In the genomic region with DNA sequence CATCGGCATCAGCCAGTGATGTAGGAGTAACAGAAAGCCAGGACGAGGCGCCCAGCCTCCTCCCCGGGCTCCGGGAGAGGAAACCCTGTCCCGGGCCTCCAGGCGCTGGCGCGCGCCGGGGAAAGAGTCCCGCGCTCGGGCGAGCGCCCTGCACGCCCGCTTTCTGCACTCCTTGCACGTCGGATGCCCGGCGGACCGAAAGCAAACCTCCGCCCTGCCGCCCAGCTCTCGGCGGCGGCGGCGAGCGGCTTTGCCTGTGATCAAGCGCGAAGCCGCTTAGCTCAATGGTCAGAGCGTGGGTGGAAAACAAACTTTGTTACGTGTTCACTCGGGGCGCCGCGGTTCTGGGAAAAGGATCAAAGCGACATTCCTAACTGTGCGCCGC, we compare ENCODE assay signal across 8 mouse cellular contexts. TPM values are rescaled to one million over a fixed set of nuclear protein-coding genes. Genes with fewer than 3 reads are reported as not detected.
DNase-seq lines count a peak whose midpoint lies in the region; ATAC-seq and TF ChIP-seq lines count a peak whose summit lies in the region.

No protein-coding gene starts in this region.

- H3K36me3 ChIP-seq in intestine, postnatal 0 days (ENCODE audit: control insufficient read depth, insufficient read depth) = no peaks in the 10 kb centered on the region
- no peaks in the 10 kb centered on the region for H3K36me3 ChIP-seq in limb, embryonic 13.5 days
- H3K36me3 ChIP-seq in midbrain, embryonic 14.5 days (ENCODE audit: control insufficient read depth, insufficient read depth, low read length) = no peaks in the 10 kb centered on the region
- H3K36me3 ChIP-seq in spleen, adult 2 months (ENCODE audit: control insufficient read depth, insufficient read depth, low read length) = no peaks in the 10 kb centered on the region

- intact Hi-C loops in gastrocnemius, postnatal 36 days (cut with DNase I) = no loop called here

- H3K9me3 ChIP-seq in intestine, postnatal 0 days (ENCODE audit: control insufficient read depth) = no peaks in the 10 kb centered on the region
- no peaks in the 10 kb centered on the region for H3K9me3 ChIP-seq in limb, embryonic 13.5 days
- H3K9me3 ChIP-seq in midbrain, embryonic 14.5 days (ENCODE audit: control insufficient read depth, low read length) = no peaks in the 10 kb centered on the region

- peak; percentile 71 for ATAC-seq in intestine, postnatal 0 days
- peak; percentile 64 for ATAC-seq in limb, embryonic 13.5 days (ENCODE audit: low FRiP score, low read depth)
- peak; percentile 72 for ATAC-seq in midbrain, embryonic 14.5 days (ENCODE audit: low FRiP score, low TSS enrichment)

- no peak for TF ChIP-seq POLR2A in spleen, adult 2 months (IDR thresholded peaks at IDR 0.05; ENCODE audit: low read depth, low read length)

- peak overlapping the region; percentile 95 for H3K4me3 ChIP-seq in intestine, postnatal 0 days (ENCODE audit: low read depth, low read length)
- H3K4me3 ChIP-seq in limb, embryonic 13.5 days = peak overlapping the region; percentile 90
- peak overlapping the region; percentile 90 for H3K4me3 ChIP-seq in midbrain, embryonic 14.5 days (replicated peaks; ENCODE audit: low read depth, low read length)
- H3K4me3 ChIP-seq in spleen, adult 2 months (ENCODE audit: extremely low read depth, insufficient read depth, insufficient read length) = peak overlapping the region; percentile 91

- H3K9ac ChIP-seq in intestine, postnatal 0 days (ENCODE audit: low read depth, low read length) = peak overlapping the region; percentile 99
- peak overlapping the region; percentile 94 for H3K9ac ChIP-seq in limb, embryonic 13.5 days
- peak overlapping the region; percentile 95 for H3K9ac ChIP-seq in midbrain, embryonic 14.5 days (replicated peaks; ENCODE audit: low read length)

- no peaks in the 10 kb centered on the region; the same call in 1 of the 2 replicates for H3K27me3 ChIP-seq in intestine, postnatal 0 days (replicated peaks; ENCODE audit: control insufficient read depth, insufficient read depth, low read length)
- H3K27me3 ChIP-seq in limb, embryonic 13.5 days = peaks cover 26% of the 10 kb centered on the region
- H3K27me3 ChIP-seq in midbrain, embryonic 14.5 days (ENCODE audit: control insufficient read depth, insufficient read depth, low read length) = 0 out of 2 replicates have a peak, but pooled peaks cover 6% of the 10 kb centered on the region
- 0 out of 2 replicates have a peak, but pooled peaks cover 6% of the 10 kb centered on the region for H3K27me3 ChIP-seq in spleen, adult 2 months (ENCODE audit: control insufficient read depth, insufficient read depth, low read length)

- H3K4me2 ChIP-seq in intestine, postnatal 0 days (replicated peaks; ENCODE audit: low read depth) = peak overlapping the region; percentile 91
- H3K4me2 ChIP-seq in limb, embryonic 13.5 days (replicated peaks) = peak overlapping the region; percentile 94
- H3K4me2 ChIP-seq in midbrain, embryonic 14.5 days (ENCODE audit: low read length) = peak overlapping the region; percentile 93

- peak; percentile 56 for DNase-seq in layer of hippocampus, adult 11-12 months (ENCODE audit: low spot score)
- no peak for DNase-seq in layer of hippocampus, adult 9-10 months (ENCODE audit: low spot score)
- DNase-seq in embryo, embryonic 9.5 days (ENCODE audit: extremely low spot score) = peak; percentile 78
- DNase-seq in gastrocnemius, postnatal 36 days = peak; percentile 36 to 64
- DNase-seq in midbrain, embryonic 14.5 days = peak; percentile 83
- peak in 1 of 2 experiments; percentile 59 for DNase-seq in spleen, adult 2 months (ENCODE audit: low read depth in 1 of 2, low spot score in 2 of 2)

- TF ChIP-seq CTCF in intestine, postnatal 0 days (IDR thresholded peaks at IDR 0.05; ENCODE audit: low read depth) = no peak
- TF ChIP-seq CTCF in spleen, adult 2 months (IDR thresholded peaks at IDR 0.05; ENCODE audit: extremely low read depth, insufficient read depth, insufficient read length, insufficient replicate concordance) = no peak

- no peaks in the 10 kb centered on the region for H3K4me1 ChIP-seq in intestine, postnatal 0 days (replicated peaks; ENCODE audit: control insufficient read depth, insufficient read depth, low read length)
- peaks cover 23% of the 10 kb centered on the region for H3K4me1 ChIP-seq in limb, embryonic 13.5 days
- H3K4me1 ChIP-seq in midbrain, embryonic 14.5 days (ENCODE audit: control insufficient read depth, insufficient read depth, low read length) = peaks cover 12% of the 10 kb centered on the region
- peaks cover 3% of the 10 kb centered on the region for H3K4me1 ChIP-seq in spleen, adult 2 months (ENCODE audit: control insufficient read depth, insufficient read depth, insufficient read length)

- H3K27ac ChIP-seq in intestine, postnatal 0 days (ENCODE audit: low read depth, low read length) = peak overlapping the region; percentile 93
- H3K27ac ChIP-seq in limb, embryonic 13.5 days = peak overlapping the region; percentile 92
- H3K27ac ChIP-seq in midbrain, embryonic 14.5 days (replicated peaks; ENCODE audit: low read depth, low read length) = peak overlapping the region; percentile 95
- H3K27ac ChIP-seq in spleen, adult 2 months (ENCODE audit: insufficient read depth, low read length) = peak overlapping the region; percentile 33; the same call in 1 of the 2 replicates

- under 1% methylated on average over 43 of the region's 43 CpGs for WGBS in intestine, postnatal 0 days
- under 1% methylated on average over 43 of the region's 43 CpGs for WGBS in limb, embryonic 13.5 days
- WGBS in midbrain, embryonic 14.5 days = under 1% methylated on average over 43 of the region's 43 CpGs
- WGBS in spleen, adult 2 months = under 1% methylated on average over 43 of the region's 43 CpGs

RNA-seq across cellular contexts. Expression of a gene that starts 0.6 kb away (rescaled TPM):
- total RNA-seq in gastrocnemius, postnatal 36 days (2021) = 1 to 10 TPM; 7.3 to 9.0 TPM
- polyA plus RNA-seq in intestine, postnatal 0 days (2015; fragmentation: Nextera tagmentation; extraction: Ambion mirVana) = 13.5 and 15.7 TPM in 2 replicates
- polyA plus RNA-seq in limb, embryonic 13.5 days (2015; fragmentation: Nextera tagmentation; extraction: Ambion mirVana) = 50.1 and 51.1 TPM in 2 replicates
- 43.9 and 59.1 TPM in 2 replicates for polyA plus RNA-seq in midbrain, embryonic 14.5 days (2014; fragmentation: Nextera tagmentation; extraction: Ambion mirVana)
- polyA plus RNA-seq in spleen, adult 2 months (2012; rRNA removed) = 5.2 and 6.2 TPM in 2 replicates

Comparison
In these comparisons a context has a peak if more than half of its experiments do, and no peak if none do; other contexts are left out.
1. H3K27ac ChIP-seq: peak in every context shown above with its lines; median percentile 95 in midbrain, embryonic 14.5 days; 93 in intestine, postnatal 0 days; 92 in limb, embryonic 13.5 days; 33 in spleen, adult 2 months.